Comparison of ENCODE assay signal across 9 mouse cellular contexts in genomic region chr13:5591837-5592555, GRCm38 (mm10).
A peak's percentile ranks its signal among the peaks of the same experiment; 100 is the strongest.
DNase-seq lines count a peak whose midpoint lies in the region; ATAC-seq and TF ChIP-seq lines count a peak whose summit lies in the region.
"Had no signal": no experiment of that assay in that cellular context is flagged by ENCODE, and none has a peak within 500 bp of the region (broad histone marks: within the 10 kb centered on the region; RNA-seq: fewer than 3 reads in every experiment).

No protein-coding gene starts in this region.

- TF ChIP-seq CTCF in bone marrow macrophage, adult 2 months (IDR thresholded peaks at IDR 0.05; ENCODE audit: low read depth, low read length), result no peak
- TF ChIP-seq CTCF in kidney, adult 2 months (conservative IDR thresholded peaks at IDR 0.05; ENCODE audit: insufficient read depth, insufficient read length, low read depth, low read length), result no peak

- H3K27ac ChIP-seq in liver, embryonic 11.5 days (ENCODE audit: low read depth, low read length), result 0 out of 2 replicates have a peak overlapping the region, but pooled peaks have one; percentile 8
- H3K27ac ChIP-seq in bone marrow macrophage, adult 2 months (ENCODE audit: insufficient read depth, low read depth, low read length), result peak overlapping the region; percentile 47
- H3K27ac ChIP-seq in heart, embryonic 15.5 days, result peak overlapping the region; percentile 75
- H3K27ac ChIP-seq in midbrain, embryonic 15.5 days, result no peak overlapping the region
- no peak overlapping the region for H3K27ac ChIP-seq in kidney, adult 2 months (ENCODE audit: insufficient read depth, low read depth, low read length)
- H3K27ac ChIP-seq: hindbrain, postnatal 0 days had no signal

- no peaks in the 10 kb centered on the region for H3K4me1 ChIP-seq in liver, embryonic 11.5 days (replicated peaks; ENCODE audit: control insufficient read depth, insufficient read depth, low read length)
- H3K4me1 ChIP-seq in bone marrow macrophage, adult 2 months (ENCODE audit: control insufficient read depth, insufficient read depth, low read length), result peaks cover 14% of the 10 kb centered on the region
- peaks cover 15% of the 10 kb centered on the region for H3K4me1 ChIP-seq in heart, embryonic 15.5 days (replicated peaks)
- no peaks in the 10 kb centered on the region for H3K4me1 ChIP-seq in midbrain, embryonic 15.5 days
- H3K4me1 ChIP-seq in kidney, adult 2 months (ENCODE audit: control insufficient read depth, insufficient read depth, low read length), result no peaks in the 10 kb centered on the region

- TF ChIP-seq POLR2A in bone marrow macrophage, adult 2 months (IDR thresholded peaks at IDR 0.05; ENCODE audit: borderline replicate concordance, low read depth, low read length), result no peak
- no peak for TF ChIP-seq POLR2A in kidney, adult 2 months (IDR thresholded peaks at IDR 0.05; ENCODE audit: low read depth, low read length)

- H3K27me3 ChIP-seq in liver, embryonic 11.5 days (replicated peaks; ENCODE audit: control insufficient read depth, insufficient read depth, low read length), result no peaks in the 10 kb centered on the region
- H3K27me3 ChIP-seq in heart, embryonic 15.5 days, result no peaks in the 10 kb centered on the region
- no peaks in the 10 kb centered on the region for H3K27me3 ChIP-seq in midbrain, embryonic 15.5 days (replicated peaks)
- H3K27me3 ChIP-seq in kidney, adult 2 months (replicated peaks; ENCODE audit: control insufficient read depth, insufficient read depth, low read length), result no peaks in the 10 kb centered on the region

- ATAC-seq in liver, embryonic 11.5 days (replicated peaks; ENCODE audit: low FRiP score), result peak; percentile 65; the same call in 1 of the 2 replicates
- no peak; the same call in 1 of the 2 replicates for ATAC-seq in heart, embryonic 15.5 days (replicated peaks; ENCODE audit: insufficient number of reproducible peaks, insufficient read depth, low FRiP score, low read depth)
- 0 out of 2 replicates have a peak, but pooled peaks have one; percentile 42 for ATAC-seq in midbrain, embryonic 15.5 days (replicated peaks)
- ATAC-seq: hindbrain, postnatal 0 days had no signal

- DNase-seq in liver, embryonic 11.5 days (ENCODE audit: low spot score), result no peak
- no peak for DNase-seq in liver
- no peak for DNase-seq in adrenal gland, postnatal 10 days
- no peak for DNase-seq in kidney, adult 2 months
- no peak for DNase-seq in urinary bladder, postnatal 36 days (ENCODE audit: low spot score in 2 of 2)

- no peaks in the 10 kb centered on the region for H3K9me3 ChIP-seq in liver, embryonic 11.5 days (ENCODE audit: control insufficient read depth, low read length)
- no peaks in the 10 kb centered on the region for H3K9me3 ChIP-seq in heart, embryonic 15.5 days (replicated peaks)
- no peaks in the 10 kb centered on the region for H3K9me3 ChIP-seq in midbrain, embryonic 15.5 days

- WGBS in liver, embryonic 11.5 days, result 23% methylated on average over 4 of the region's 4 CpGs
- 36% methylated on average over 4 of the region's 4 CpGs for WGBS in heart, embryonic 15.5 days
- WGBS in midbrain, embryonic 15.5 days, result 55% methylated on average over 4 of the region's 4 CpGs
- WGBS in kidney, adult 2 months, result 51% methylated on average over 4 of the region's 4 CpGs

- no peaks in the 10 kb centered on the region for H3K36me3 ChIP-seq in liver, embryonic 11.5 days (ENCODE audit: control insufficient read depth, insufficient read depth, low read length)
- H3K36me3 ChIP-seq in heart, embryonic 15.5 days, result no peaks in the 10 kb centered on the region
- no peaks in the 10 kb centered on the region for H3K36me3 ChIP-seq in midbrain, embryonic 15.5 days (replicated peaks)
- no peaks in the 10 kb centered on the region for H3K36me3 ChIP-seq in kidney, adult 2 months (ENCODE audit: control insufficient read depth, insufficient read depth, low read length)

- peak overlapping the region; percentile 24; the same call in 1 of the 2 replicates for H3K4me2 ChIP-seq in liver, embryonic 11.5 days
- peak overlapping the region; percentile 14 for H3K4me2 ChIP-seq in heart, embryonic 15.5 days
- H3K4me2 ChIP-seq in midbrain, embryonic 15.5 days, result no peak overlapping the region

- no peak overlapping the region for H3K4me3 ChIP-seq in liver, embryonic 11.5 days (ENCODE audit: low read depth, low read length)
- no peak overlapping the region for H3K4me3 ChIP-seq in bone marrow macrophage, adult 2 months (ENCODE audit: insufficient read depth, low read length)
- H3K4me3 ChIP-seq in heart, embryonic 15.5 days, result no peak overlapping the region
- H3K4me3 ChIP-seq in midbrain, embryonic 15.5 days, result no peak overlapping the region
- no peak overlapping the region for H3K4me3 ChIP-seq in kidney, adult 2 months (ENCODE audit: insufficient read depth, low read depth, low read length)

- H3K9ac ChIP-seq in liver, embryonic 11.5 days (ENCODE audit: low read depth, low read length), result no peak overlapping the region
- H3K9ac ChIP-seq in heart, embryonic 15.5 days, result no peak overlapping the region
- no peak overlapping the region for H3K9ac ChIP-seq in midbrain, embryonic 15.5 days

Comparison
In these comparisons a context has a peak if more than half of its experiments do, and no peak if none do; other contexts are left out.
1. H3K27ac ChIP-seq: peak in liver, embryonic 11.5 days (single experiment), bone marrow macrophage, adult 2 months (single experiment) and heart, embryonic 15.5 days (single experiment); none in midbrain, embryonic 15.5 days (single experiment) and kidney, adult 2 months (single experiment).